Mouse (Mus musculus): ENCODE measurements around the gene Zxdc. TPM values are rescaled to one million over a fixed set of nuclear protein-coding genes. Genes with fewer than 3 reads are reported as not detected.

Gene Zxdc
- total RNA-seq, 4 experiments from 2014 or later: 13.0 to 15.0 (median 14.3) TPM

Other genes starting within 250 kb of the Zxdc start
- not detected for gene Vmn1r51, start 246.9 kb upstream of the Zxdc start, total RNA-seq (2022)
- gene Vmn1r52, start 194.7 kb upstream of the Zxdc start, total RNA-seq (2022): not detected
- not detected for gene V1ra8, start 166.7 kb upstream of the Zxdc start, total RNA-seq (2022)
- gene Vmn1r53, start 145.1 kb upstream of the Zxdc start, total RNA-seq (2022): not detected
- gene Vmn1r54, start 123.2 kb upstream of the Zxdc start, total RNA-seq (2022): not detected
- not detected for gene BC048671, start 68.3 kb upstream of the Zxdc start, total RNA-seq (2022)
- under 1 TPM in 1 of 4 experiments, not detected in 3; 0.32 TPM for gene Chst13, start 44.3 kb upstream of the Zxdc start, total RNA-seq (2022)
- gene Uroc1, start 36.2 kb upstream of the Zxdc start, total RNA-seq (2022): not detected
- under 1 TPM in 2 of 4 experiments, not detected in 2; 0.22 to 0.90 TPM for gene Cfap100, start 59.3 kb downstream of the Zxdc start, total RNA-seq (2022)
- 10 to 100 TPM; 55.7 to 79.2 (median 65.3) TPM for gene Klf15, start 93.1 kb downstream of the Zxdc start, total RNA-seq (2022)
- gene Aldh1l1, start 116.9 kb downstream of the Zxdc start, total RNA-seq (2022): 1 to 10 TPM; 1.8 to 5.1 (median 3.7) TPM
- 10 to 100 TPM; 48.1 to 98.4 (median 78.7) TPM for gene Slc41a3, start 235.2 kb downstream of the Zxdc start, total RNA-seq (2022)